Mouse (Mus musculus): ENCODE results near the gene Gm29776. TPM values are rescaled to one million over a fixed set of nuclear protein-coding genes. Genes with fewer than 3 reads are reported as not detected.
A peak's percentile ranks its signal among the peaks of the same experiment; 100 is the strongest.

Gene Gm29776
- polyA plus RNA-seq, 1 experiment from 2014 or later = 0.14 TPM

GRCm38 (mm10) chr14:54650621-54651454 lies 47.8 kb downstream of the Gm29776 start:
- H3K36me3 ChIP-seq (ENCODE audit: control insufficient read depth, insufficient read depth, low read length) = peaks cover 66% of the 10 kb centered on the region
- peak; percentile 98 for DNase-seq (ENCODE audit: low spot score)
- no peak overlapping the region for H3K27ac ChIP-seq (ENCODE audit: low read depth, low read length)
- no peak overlapping the region for H3K9ac ChIP-seq (ENCODE audit: low read length)
- H3K4me1 ChIP-seq (ENCODE audit: control insufficient read depth, insufficient read depth, low read length) = peaks cover 23% of the 10 kb centered on the region
- 63% methylated on average over 23 of the region's 23 CpGs for WGBS
- H3K4me2 ChIP-seq (ENCODE audit: low read length) = no peak overlapping the region
- ATAC-seq = peak; percentile 61
- no peaks in the 10 kb centered on the region for H3K9me3 ChIP-seq (replicated peaks; ENCODE audit: control insufficient read depth, low read length)
- no peak overlapping the region for H3K4me3 ChIP-seq (ENCODE audit: low read depth, low read length)
- no peaks in the 10 kb centered on the region for H3K27me3 ChIP-seq (replicated peaks; ENCODE audit: control insufficient read depth, insufficient read depth, low read length)

- ATAC-seq (no peak), DNase-seq (ENCODE audit: low spot score) (no peak)
- Histone ChIP-seq H3K9ac (ENCODE audit: low read length) (no peak overlapping the region), H3K27ac (ENCODE audit: low read depth, low read length) (no peak overlapping the region), H3K27me3 (replicated peaks; ENCODE audit: control insufficient read depth, insufficient read depth, low read length) (no peaks in the 10 kb centered on the region), H3K9me3 (replicated peaks; ENCODE audit: control insufficient read depth, low read length) (no peaks in the 10 kb centered on the region), H3K4me1 (ENCODE audit: control insufficient read depth, insufficient read depth, low read length) (peaks cover 18% of the 10 kb centered on the region), H3K4me2 (ENCODE audit: low read length) (no peak overlapping the region), H3K36me3 (ENCODE audit: control insufficient read depth, insufficient read depth, low read length) (peaks cover 84% of the 10 kb centered on the region), H3K4me3 (ENCODE audit: low read depth, low read length) (no peak overlapping the region)
- WGBS = 73% methylated on average over 4 of the region's 4 CpGs
These were observed 50.7 kb downstream of the Gm29776 start for GRCm38 (mm10) chr14:54647900-54648299.

GRCm38 (mm10) chr14:54646898-54647636 lies 51.6 kb downstream of the Gm29776 start:
- Histone ChIP-seq H3K9me3 (replicated peaks; ENCODE audit: control insufficient read depth, low read length) (no peaks in the 10 kb centered on the region), H3K27ac (ENCODE audit: low read depth, low read length) (no peak overlapping the region), H3K4me1 (ENCODE audit: control insufficient read depth, insufficient read depth, low read length) (peaks cover 14% of the 10 kb centered on the region; the same call in 1 of the 2 replicates), H3K4me3 (ENCODE audit: low read depth, low read length) (no peak overlapping the region), H3K36me3 (ENCODE audit: control insufficient read depth, insufficient read depth, low read length) (peaks cover 92% of the 10 kb centered on the region), H3K9ac (ENCODE audit: low read length) (no peak overlapping the region), H3K4me2 (ENCODE audit: low read length) (no peak overlapping the region), H3K27me3 (replicated peaks; ENCODE audit: control insufficient read depth, insufficient read depth, low read length) (no peaks in the 10 kb centered on the region)
- DNase-seq (ENCODE audit: low spot score) (no peak), ATAC-seq (no peak)
- WGBS = 94% methylated on average over 8 of the region's 8 CpGs

GRCm38 (mm10) chr14:54646455-54646854 lies 52.2 kb downstream of the Gm29776 start:
- Histone ChIP-seq H3K36me3 (ENCODE audit: control insufficient read depth, insufficient read depth, low read length) (peaks cover 89% of the 10 kb centered on the region), H3K9me3 (replicated peaks; ENCODE audit: control insufficient read depth, low read length) (no peaks in the 10 kb centered on the region), H3K4me1 (ENCODE audit: control insufficient read depth, insufficient read depth, low read length) (peaks cover 9% of the 10 kb centered on the region; the same call in 1 of the 2 replicates), H3K4me2 (ENCODE audit: low read length) (no peak overlapping the region), H3K27me3 (replicated peaks; ENCODE audit: control insufficient read depth, insufficient read depth, low read length) (no peaks in the 10 kb centered on the region), H3K4me3 (ENCODE audit: low read depth, low read length) (no peak overlapping the region), H3K9ac (ENCODE audit: low read length) (no peak overlapping the region), H3K27ac (ENCODE audit: low read depth, low read length) (no peak overlapping the region)
- WGBS = 96% methylated on average over 17 of the region's 17 CpGs
- DNase-seq (ENCODE audit: low spot score) (no peak), ATAC-seq (no peak)

- H3K9me3 ChIP-seq (replicated peaks; ENCODE audit: control insufficient read depth, low read length) = no peaks in the 10 kb centered on the region
- no peak for DNase-seq (ENCODE audit: low spot score)
- peaks cover 9% of the 10 kb centered on the region for H3K4me1 ChIP-seq (ENCODE audit: control insufficient read depth, insufficient read depth, low read length)
- no peaks in the 10 kb centered on the region for H3K27me3 ChIP-seq (replicated peaks; ENCODE audit: control insufficient read depth, insufficient read depth, low read length)
- H3K9ac ChIP-seq (ENCODE audit: low read length) = no peak overlapping the region
- H3K4me3 ChIP-seq (ENCODE audit: low read depth, low read length) = no peak overlapping the region
- no peak for ATAC-seq
- peaks cover 71% of the 10 kb centered on the region for H3K36me3 ChIP-seq (ENCODE audit: control insufficient read depth, insufficient read depth, low read length)
- 91% methylated on average over 9 of the region's 9 CpGs for WGBS
- H3K27ac ChIP-seq (ENCODE audit: low read depth, low read length) = no peak overlapping the region
- no peak overlapping the region for H3K4me2 ChIP-seq (ENCODE audit: low read length)
These were observed 54.3 kb downstream of the Gm29776 start for GRCm38 (mm10) chr14:54644294-54644693.

- Histone ChIP-seq H3K4me3 (ENCODE audit: low read depth, low read length) (no peak overlapping the region), H3K27me3 (replicated peaks; ENCODE audit: control insufficient read depth, insufficient read depth, low read length) (no peaks in the 10 kb centered on the region), H3K9ac (ENCODE audit: low read length) (no peak overlapping the region), H3K36me3 (ENCODE audit: control insufficient read depth, insufficient read depth, low read length) (peaks cover 64% of the 10 kb centered on the region), H3K4me1 (ENCODE audit: control insufficient read depth, insufficient read depth, low read length) (peaks cover 3% of the 10 kb centered on the region), H3K9me3 (replicated peaks; ENCODE audit: control insufficient read depth, low read length) (no peaks in the 10 kb centered on the region), H3K27ac (ENCODE audit: low read depth, low read length) (no peak overlapping the region), H3K4me2 (ENCODE audit: low read length) (no peak overlapping the region)
- ATAC-seq = no peak
- WGBS = 87% methylated on average over 2 of the region's 2 CpGs
- no peak for DNase-seq (ENCODE audit: low spot score)
These were observed 55.6 kb downstream of the Gm29776 start for GRCm38 (mm10) chr14:54643011-54643410.

Small RNAs within 50 kb of the gene (microRNA-seq; reads per million reads assigned to microRNA genes)
- gene Mir6948 = 0.53 reads per million

Other genes starting within 250 kb of the Gm29776 start
- gene Lrp10, start 234.7 kb downstream of the Gm29776 start, polyA plus RNA-seq (2014; fragmentation: Nextera tagmentation; extraction: Ambion mirVana) = 19.2 and 21.0 TPM in 2 replicates
- gene Rem2, start 222.7 kb downstream of the Gm29776 start, polyA plus RNA-seq (2014; fragmentation: Nextera tagmentation; extraction: Ambion mirVana) = 19.6 and 26.4 TPM in 2 replicates
- gene Prmt5, start 181.3 kb downstream of the Gm29776 start, polyA plus RNA-seq (2014; fragmentation: Nextera tagmentation; extraction: Ambion mirVana) = 98.5 and 103 TPM in 2 replicates
- 24.9 and 27.3 TPM in 2 replicates for gene Haus4, start 144.2 kb downstream of the Gm29776 start, polyA plus RNA-seq (2014; fragmentation: Nextera tagmentation; extraction: Ambion mirVana)
- 3.4 and 4.0 TPM in 2 replicates for gene Ajuba, start 121.3 kb downstream of the Gm29776 start, polyA plus RNA-seq (2014; fragmentation: Nextera tagmentation; extraction: Ambion mirVana)
- 6.3 and 8.7 TPM in 2 replicates for gene 4931414P19Rik, start 92.8 kb downstream of the Gm29776 start, polyA plus RNA-seq (2014; fragmentation: Nextera tagmentation; extraction: Ambion mirVana)
- 506 and 542 TPM in 2 replicates for gene Psmb5, start 80.8 kb downstream of the Gm29776 start, polyA plus RNA-seq (2014; fragmentation: Nextera tagmentation; extraction: Ambion mirVana)
- not detected in 2 replicates for gene Psmb11, start 77.4 kb downstream of the Gm29776 start, polyA plus RNA-seq (2014; fragmentation: Nextera tagmentation; extraction: Ambion mirVana)
- not detected in 2 replicates for gene Gm17606, start 57.9 kb downstream of the Gm29776 start, polyA plus RNA-seq (2014; fragmentation: Nextera tagmentation; extraction: Ambion mirVana)
- gene Cdh24, start 57.5 kb downstream of the Gm29776 start, polyA plus RNA-seq (2014; fragmentation: Nextera tagmentation; extraction: Ambion mirVana) = 4.8 and 5.7 TPM in 2 replicates
- 89.3 and 91.5 TPM in 2 replicates for gene 1700123O20Rik, start 12.6 kb downstream of the Gm29776 start, polyA plus RNA-seq (2014; fragmentation: Nextera tagmentation; extraction: Ambion mirVana)
- 121 and 140 TPM in 2 replicates for gene Acin1, start 11.9 kb downstream of the Gm29776 start, polyA plus RNA-seq (2014; fragmentation: Nextera tagmentation; extraction: Ambion mirVana)
- not detected in 2 replicates for gene Cebpe, start 13.3 kb upstream of the Gm29776 start, polyA plus RNA-seq (2014; fragmentation: Nextera tagmentation; extraction: Ambion mirVana)
- 6.9 and 9.8 TPM in 2 replicates for gene Slc7a8, start 83.1 kb upstream of the Gm29776 start, polyA plus RNA-seq (2014; fragmentation: Nextera tagmentation; extraction: Ambion mirVana)
- gene Rnf212b, start 115.3 kb upstream of the Gm29776 start, polyA plus RNA-seq (2014; fragmentation: Nextera tagmentation; extraction: Ambion mirVana) = not detected in 2 replicates
- gene Homez, start 172.1 kb upstream of the Gm29776 start, polyA plus RNA-seq (2014; fragmentation: Nextera tagmentation; extraction: Ambion mirVana) = 9.3 and 11.7 TPM in 2 replicates
- gene Ppp1r3e, start 178.7 kb upstream of the Gm29776 start, polyA plus RNA-seq (2014; fragmentation: Nextera tagmentation; extraction: Ambion mirVana) = 2.5 TPM in 2 replicates
- 4.0 and 4.4 TPM in 2 replicates for gene Bcl2l2, start 184.5 kb upstream of the Gm29776 start, polyA plus RNA-seq (2014; fragmentation: Nextera tagmentation; extraction: Ambion mirVana)
- not detected in 2 replicates for gene Gm20521, start 184.6 kb upstream of the Gm29776 start, polyA plus RNA-seq (2014; fragmentation: Nextera tagmentation; extraction: Ambion mirVana)
- gene Pabpn1, start 193.7 kb upstream of the Gm29776 start, polyA plus RNA-seq (2014; fragmentation: Nextera tagmentation; extraction: Ambion mirVana) = 133 and 140 TPM in 2 replicates
- gene Slc22a17, start 214.3 kb upstream of the Gm29776 start, polyA plus RNA-seq (2014; fragmentation: Nextera tagmentation; extraction: Ambion mirVana) = 76.1 and 82.9 TPM in 2 replicates
- 26.9 and 27.7 TPM in 2 replicates for gene Efs, start 227.3 kb upstream of the Gm29776 start, polyA plus RNA-seq (2014; fragmentation: Nextera tagmentation; extraction: Ambion mirVana)
- 0.38 and 0.48 TPM in 2 replicates for gene Il25, start 233.9 kb upstream of the Gm29776 start, polyA plus RNA-seq (2014; fragmentation: Nextera tagmentation; extraction: Ambion mirVana)
- 2.8 and 3.5 TPM in 2 replicates for gene Cmtm5, start 237.4 kb upstream of the Gm29776 start, polyA plus RNA-seq (2014; fragmentation: Nextera tagmentation; extraction: Ambion mirVana)